Mouse (Mus musculus): ENCODE measurements around the gene Fam193a.

Fam193a gene

GRCm38 (mm10) chr5:34519389-34519910 is 149.7 kb downstream of the Fam193a start:
- DNase-seq (ENCODE audit: extremely low spot score, low spot score): no peak

- DNase-seq (ENCODE audit: extremely low spot score, low spot score): no peak
Observed at GRCm38 (mm10) chr5:34520458-34521209, 150.9 kb downstream of the Fam193a start.

- no peak for DNase-seq (ENCODE audit: extremely low spot score, low spot score)
Observed at GRCm38 (mm10) chr5:34521337-34521736, 151.6 kb downstream of the Fam193a start.

GRCm38 (mm10) chr5:34523958-34524485 is 154.3 kb downstream of the Fam193a start:
- no peak for DNase-seq (ENCODE audit: extremely low spot score, low spot score)

- no peak for DNase-seq (ENCODE audit: extremely low spot score, low spot score)
Observed at GRCm38 (mm10) chr5:34524511-34524910, 154.8 kb downstream of the Fam193a start.

- DNase-seq (ENCODE audit: extremely low spot score, low spot score): peak; percentile 89
Observed at GRCm38 (mm10) chr5:34525663-34526476, 156.1 kb downstream of the Fam193a start, which contains the start of gene Sh3bp2. TSS of gene Sh3bp2 (plus strand) at chr5:34525838.

GRCm38 (mm10) chr5:34526477-34526775 is 156.7 kb downstream of the Fam193a start:
- no peak for DNase-seq (ENCODE audit: extremely low spot score, low spot score)

- DNase-seq (ENCODE audit: extremely low spot score, low spot score): no peak
Observed at GRCm38 (mm10) chr5:34527352-34527751, 157.6 kb downstream of the Fam193a start.

GRCm38 (mm10) chr5:34528724-34529123 is 159.0 kb downstream of the Fam193a start:
- no peak for DNase-seq (ENCODE audit: extremely low spot score, low spot score)

GRCm38 (mm10) chr5:34530116-34530515 is 160.4 kb downstream of the Fam193a start:
- DNase-seq (ENCODE audit: extremely low spot score, low spot score): no peak

GRCm38 (mm10) chr5:34530687-34531086 is 161.0 kb downstream of the Fam193a start:
- no peak for DNase-seq (ENCODE audit: extremely low spot score, low spot score)

GRCm38 (mm10) chr5:34533066-34533465 is 163.3 kb downstream of the Fam193a start:
- DNase-seq (ENCODE audit: extremely low spot score, low spot score): no peak

- DNase-seq (ENCODE audit: extremely low spot score, low spot score): no peak
Observed at GRCm38 (mm10) chr5:34533820-34534219, 164.1 kb downstream of the Fam193a start.

- no peak for DNase-seq (ENCODE audit: extremely low spot score, low spot score)
Observed at GRCm38 (mm10) chr5:34534776-34535581, 165.2 kb downstream of the Fam193a start.

- no peak for DNase-seq (ENCODE audit: extremely low spot score, low spot score)
Observed at GRCm38 (mm10) chr5:34535831-34536230, 166.1 kb downstream of the Fam193a start.
